Mouse (Mus musculus) kidney, adult 2 months (tissue): ENCODE results near the gene Asb18.

Source experiments
- CTCF ChIP-seq: fragments of 200-500 bp; conservative IDR thresholded peaks from 2 replicates; pipeline ENCODE4 v1.5.1; 2011; ENCODE audit warnings: low read depth, mild to moderate bottlenecking, control low read depth, low read length, moderate library complexity, mixed read lengths; ENCODE audit not compliant: insufficient read depth, insufficient read length
- POLR2A ChIP-seq: fragments of 200-500 bp; IDR thresholded peaks from one replicate; pipeline ENCODE4 v1.6.1; 2011; ENCODE audit warnings: low read depth, low read length, control low read depth

DNA sequence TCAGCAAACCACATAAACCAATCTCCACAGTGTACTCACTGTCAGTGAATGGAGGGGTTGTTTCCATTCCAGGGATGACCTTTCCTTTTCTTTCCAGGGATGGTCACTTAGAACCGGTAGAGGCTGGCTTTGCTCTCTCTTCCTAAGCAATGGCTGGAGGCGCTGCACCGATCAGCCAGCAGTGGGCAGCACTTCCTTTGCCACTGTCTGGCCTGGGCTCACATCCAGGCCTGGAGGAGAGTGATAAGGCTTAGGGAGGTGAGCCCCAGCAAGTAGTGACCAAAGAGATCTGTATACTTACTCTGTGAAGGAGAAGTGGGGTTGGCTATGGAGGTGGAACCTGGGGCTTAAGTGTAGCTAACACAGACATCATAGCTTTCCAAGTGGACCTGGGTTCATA is 12.5 kb upstream of the Asb18 start:
- TF ChIP-seq CTCF (peak; percentile 54), POLR2A (no peak)
